Mouse (Mus musculus): ENCODE measurements around the gene Ap2a1. TPM values are rescaled to one million over a fixed set of nuclear protein-coding genes. Genes with fewer than 3 reads are reported as not detected.

Ap2a1 gene
- polyA plus RNA-seq, 1 experiment from 2014 or later = 74.5 TPM

DNA sequence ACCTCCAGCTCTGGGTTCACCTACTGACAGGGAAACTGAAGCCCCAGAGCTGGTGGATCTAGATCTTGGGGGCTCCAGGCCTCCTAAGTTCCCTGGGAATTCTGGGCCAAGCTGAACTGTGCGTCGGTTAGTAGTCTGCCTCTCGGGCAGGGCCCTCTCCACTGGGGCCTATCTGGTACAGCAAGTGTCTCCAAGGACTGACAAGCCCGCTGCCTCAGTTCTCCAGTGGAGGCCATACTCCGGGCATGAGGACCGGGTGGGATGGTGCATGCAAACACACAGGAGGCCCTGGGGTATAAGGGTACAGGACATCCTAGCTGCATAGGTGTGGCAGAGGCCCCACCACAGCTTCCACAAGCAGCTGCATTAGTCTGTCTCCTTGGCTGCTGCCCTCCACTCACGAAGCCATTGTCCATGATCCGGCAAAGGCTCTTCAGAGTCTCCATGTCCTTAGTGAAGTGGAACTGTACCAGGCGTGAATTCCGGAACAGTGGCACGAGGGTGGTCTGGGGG, 65.3 kb downstream of the Ap2a1 start:
- peaks cover 60% of the 10 kb centered on the region for H3K4me1 ChIP-seq (replicated peaks)
- peaks cover 52% of the 10 kb centered on the region for H3K36me3 ChIP-seq
- H3K9me3 ChIP-seq (replicated peaks) = no peaks in the 10 kb centered on the region
- peak overlapping the region; percentile 58; the same call in 1 of the 2 replicates for H3K27ac ChIP-seq (ENCODE audit: poor library complexity, severe bottlenecking)
- no peak for ATAC-seq (ENCODE audit: insufficient number of reproducible peaks, low FRiP score)
- H3K27me3 ChIP-seq (replicated peaks) = no peaks in the 10 kb centered on the region
- WGBS = 85% methylated on average over 11 of the region's 11 CpGs
- no peak overlapping the region for H3K4me2 ChIP-seq
- 0 out of 2 replicates have a peak overlapping the region, but pooled peaks have one; percentile 24 for H3K9ac ChIP-seq
- no peak overlapping the region for H3K4me3 ChIP-seq

DNA sequence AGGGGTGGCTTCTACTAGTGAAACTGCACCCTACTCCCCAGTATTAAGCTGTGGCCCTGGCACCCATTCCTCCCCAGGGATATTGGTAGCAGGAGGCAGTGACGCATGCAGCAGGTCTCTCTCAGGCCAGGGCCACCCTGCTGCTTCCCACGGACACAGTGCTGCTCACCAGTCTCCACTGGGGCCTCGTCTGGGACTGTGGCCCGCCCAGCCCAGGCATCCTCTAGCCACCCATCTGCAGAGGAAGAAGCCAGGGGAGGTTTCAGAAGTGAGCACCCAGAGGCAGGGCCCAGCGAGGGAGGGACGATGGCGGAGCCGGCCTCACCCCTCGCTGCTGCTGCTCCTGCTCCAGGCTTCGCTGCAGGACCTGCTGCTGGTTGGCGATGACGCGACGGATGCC, 66.1 kb downstream of the Ap2a1 start:
- Histone ChIP-seq H3K9ac (0 out of 2 replicates have a peak overlapping the region, but pooled peaks have one; percentile 24), H3K4me2 (no peak overlapping the region), H3K9me3 (replicated peaks) (no peaks in the 10 kb centered on the region), H3K4me1 (replicated peaks) (peaks cover 62% of the 10 kb centered on the region), H3K4me3 (no peak overlapping the region), H3K36me3 (peaks cover 52% of the 10 kb centered on the region), H3K27ac (ENCODE audit: poor library complexity, severe bottlenecking) (no peak overlapping the region), H3K27me3 (replicated peaks) (no peaks in the 10 kb centered on the region)
- WGBS = 87% methylated on average over 14 of the region's 14 CpGs
- no peak for ATAC-seq (ENCODE audit: insufficient number of reproducible peaks, low FRiP score)

DNA sequence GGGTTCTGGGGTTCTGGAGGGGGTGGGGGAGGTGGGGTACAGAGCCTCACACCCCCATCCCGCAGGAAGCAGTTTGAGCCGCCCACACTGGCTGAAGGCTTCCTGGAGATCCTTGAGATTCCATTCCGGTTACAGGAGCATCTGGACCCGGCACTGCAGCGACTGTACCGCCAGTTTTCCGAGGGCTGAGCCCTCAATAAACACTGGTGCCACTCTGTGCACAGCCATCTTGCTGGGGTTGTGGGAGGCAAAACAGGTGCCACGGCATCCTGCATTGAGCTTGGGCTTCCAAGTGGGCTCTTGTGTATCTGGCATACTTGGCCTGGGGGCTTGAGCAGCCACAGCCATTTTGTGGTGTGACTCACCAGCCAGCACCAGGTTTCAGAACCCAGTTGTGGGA, 66.9 kb downstream of the Ap2a1 start:
- WGBS = 81% methylated on average over 8 of the region's 8 CpGs
- no peak overlapping the region for H3K4me2 ChIP-seq
- no peak overlapping the region for H3K9ac ChIP-seq
- peaks cover 62% of the 10 kb centered on the region for H3K4me1 ChIP-seq (replicated peaks)
- H3K27me3 ChIP-seq (replicated peaks) = no peaks in the 10 kb centered on the region
- H3K4me3 ChIP-seq = no peak overlapping the region
- H3K27ac ChIP-seq (ENCODE audit: poor library complexity, severe bottlenecking) = no peak overlapping the region
- peaks cover 52% of the 10 kb centered on the region for H3K36me3 ChIP-seq
- no peak for ATAC-seq (ENCODE audit: insufficient number of reproducible peaks, low FRiP score)
- H3K9me3 ChIP-seq (replicated peaks) = no peaks in the 10 kb centered on the region

DNA sequence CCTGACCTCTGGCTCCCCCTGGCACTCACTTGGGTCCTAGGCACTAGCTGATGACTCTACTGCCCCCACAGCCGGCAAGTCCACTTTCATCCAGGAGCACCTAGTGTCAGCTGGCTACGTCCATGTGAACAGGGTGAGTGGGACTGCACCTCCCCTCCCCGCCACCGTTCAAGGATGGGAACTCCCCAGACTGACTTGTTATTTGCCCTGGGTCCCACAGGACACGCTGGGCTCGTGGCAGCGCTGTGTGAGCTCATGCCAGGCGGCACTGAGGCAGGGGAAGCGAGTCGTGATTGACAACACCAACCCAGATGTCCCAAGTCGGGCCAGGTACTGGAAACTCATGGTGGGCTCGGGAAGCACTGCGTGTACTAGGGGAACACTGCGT, 67.9 kb downstream of the Ap2a1 start:
- H3K4me1 ChIP-seq (replicated peaks) = peaks cover 54% of the 10 kb centered on the region
- ATAC-seq (ENCODE audit: insufficient number of reproducible peaks, low FRiP score) = no peak
- no peak overlapping the region for H3K4me3 ChIP-seq
- no peaks in the 10 kb centered on the region for H3K9me3 ChIP-seq (replicated peaks)
- no peak overlapping the region for H3K4me2 ChIP-seq
- no peak overlapping the region for H3K27ac ChIP-seq (ENCODE audit: poor library complexity, severe bottlenecking)
- no peak overlapping the region for H3K9ac ChIP-seq
- H3K27me3 ChIP-seq (replicated peaks) = no peaks in the 10 kb centered on the region
- peaks cover 52% of the 10 kb centered on the region for H3K36me3 ChIP-seq
- WGBS = 84% methylated on average over 14 of the region's 14 CpGs

DNA sequence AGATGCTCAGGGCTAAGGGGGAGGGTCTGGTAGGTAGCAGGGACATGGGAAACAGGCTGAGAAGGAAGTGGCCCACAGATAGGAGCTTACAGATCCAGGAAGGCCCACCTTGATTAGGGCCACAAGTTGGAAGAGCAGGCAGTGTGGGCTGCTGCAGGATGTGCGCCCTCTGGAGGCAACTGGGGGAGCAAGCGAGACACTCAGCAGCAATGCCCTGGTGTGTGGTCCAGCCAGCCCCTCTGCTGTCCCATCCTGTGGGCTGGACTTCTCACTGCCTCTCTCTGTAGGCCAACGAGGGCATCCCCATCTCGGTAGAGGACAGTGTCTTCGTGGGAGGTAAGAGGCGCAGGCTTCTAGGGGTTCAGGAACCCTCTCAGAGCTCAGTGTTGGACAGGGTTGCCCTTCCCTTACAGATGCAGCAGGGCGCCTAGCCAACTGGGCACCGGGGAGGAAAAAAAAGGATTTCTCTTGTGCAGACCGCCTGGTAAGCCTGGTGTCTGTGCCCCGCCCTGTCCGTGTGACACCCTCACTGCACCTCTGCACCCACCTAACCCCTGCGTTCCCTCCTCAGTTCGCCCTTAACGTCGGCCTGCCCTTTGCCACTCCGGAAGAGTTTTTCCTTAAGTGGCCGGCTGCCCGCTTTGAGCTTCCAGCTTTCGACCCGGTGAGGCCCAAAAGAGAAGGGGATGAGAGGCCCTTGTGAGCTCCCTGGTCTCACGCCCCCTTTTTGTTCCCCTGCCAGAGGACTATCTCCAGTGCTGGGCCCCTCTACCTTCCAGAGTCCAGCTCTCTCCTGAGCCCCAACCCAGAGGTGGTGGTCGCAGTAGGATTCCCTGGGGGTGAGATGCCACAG, 68.5 kb downstream of the Ap2a1 start:
- Histone ChIP-seq H3K27ac (ENCODE audit: poor library complexity, severe bottlenecking) (no peak overlapping the region), H3K9ac (no peak overlapping the region), H3K4me1 (replicated peaks) (peaks cover 53% of the 10 kb centered on the region), H3K4me2 (no peak overlapping the region), H3K36me3 (peaks cover 52% of the 10 kb centered on the region), H3K27me3 (replicated peaks) (no peaks in the 10 kb centered on the region), H3K9me3 (replicated peaks) (no peaks in the 10 kb centered on the region), H3K4me3 (no peak overlapping the region)
- no peak for ATAC-seq (ENCODE audit: insufficient number of reproducible peaks, low FRiP score)
- 62% methylated on average over 22 of the region's 22 CpGs for WGBS

DNA sequence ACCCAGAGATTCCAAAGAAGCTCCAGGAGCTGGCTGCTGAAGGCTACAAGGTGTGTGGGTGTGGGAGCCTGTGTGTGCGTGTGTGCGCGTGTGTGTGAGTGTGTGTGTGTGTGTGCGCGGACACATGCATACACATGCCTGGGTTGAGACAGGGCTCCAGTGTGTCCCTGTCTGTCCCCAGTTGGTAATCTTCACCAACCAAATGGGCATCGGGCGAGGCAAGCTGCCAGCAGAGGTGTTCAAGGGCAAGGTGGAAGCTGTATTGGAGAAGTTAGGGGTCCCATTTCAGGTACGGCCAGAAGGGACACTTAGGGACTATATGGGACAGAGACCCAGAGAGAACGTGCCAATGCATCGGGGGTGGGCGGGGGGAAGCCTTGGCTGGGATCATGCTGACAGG, 69.4 kb downstream of the Ap2a1 start:
- no peak for ATAC-seq (ENCODE audit: insufficient number of reproducible peaks, low FRiP score)
- no peak overlapping the region for H3K4me2 ChIP-seq
- H3K4me3 ChIP-seq = no peak overlapping the region
- H3K9me3 ChIP-seq (replicated peaks) = no peaks in the 10 kb centered on the region
- no peak overlapping the region for H3K9ac ChIP-seq
- H3K27me3 ChIP-seq (replicated peaks) = no peaks in the 10 kb centered on the region
- H3K36me3 ChIP-seq = peaks cover 45% of the 10 kb centered on the region
- H3K4me1 ChIP-seq (replicated peaks) = peaks cover 53% of the 10 kb centered on the region
- no peak overlapping the region for H3K27ac ChIP-seq (ENCODE audit: poor library complexity, severe bottlenecking)
- 90% methylated on average over 11 of the region's 11 CpGs for WGBS

DNA sequence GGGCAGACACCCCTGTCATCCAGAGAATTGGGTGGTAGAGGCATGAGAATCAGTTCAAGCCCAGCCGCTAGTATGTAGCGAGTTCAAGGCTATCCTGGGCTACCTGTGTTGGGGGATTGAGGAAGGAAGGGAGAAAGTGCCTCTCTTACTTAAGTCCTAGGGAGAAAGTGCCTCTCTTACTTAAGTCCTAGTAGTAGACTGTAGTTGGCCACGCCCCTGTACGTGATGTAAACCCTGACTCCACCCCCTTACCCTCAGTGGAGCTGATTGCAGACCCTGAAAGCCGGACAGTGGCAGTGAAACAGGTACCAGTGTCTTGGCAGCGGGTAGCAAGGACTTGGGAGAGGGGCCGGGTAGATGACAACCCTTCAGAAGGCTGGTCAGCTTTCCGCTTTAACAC, 71.4 kb downstream of the Ap2a1 start:
- Histone ChIP-seq H3K9ac (peak overlapping the region; percentile 82), H3K4me3 (peak overlapping the region; percentile 66), H3K27me3 (replicated peaks) (no peaks in the 10 kb centered on the region), H3K4me1 (replicated peaks) (peaks cover 56% of the 10 kb centered on the region), H3K36me3 (peaks cover 30% of the 10 kb centered on the region), H3K4me2 (peak overlapping the region; percentile 95), H3K9me3 (replicated peaks) (no peaks in the 10 kb centered on the region), H3K27ac (ENCODE audit: poor library complexity, severe bottlenecking) (peak overlapping the region; percentile 86; the same call in 1 of the 2 replicates)
- ATAC-seq (ENCODE audit: insufficient number of reproducible peaks, low FRiP score) = no peak
- WGBS = 24% methylated on average over 8 of the region's 8 CpGs

DNA sequence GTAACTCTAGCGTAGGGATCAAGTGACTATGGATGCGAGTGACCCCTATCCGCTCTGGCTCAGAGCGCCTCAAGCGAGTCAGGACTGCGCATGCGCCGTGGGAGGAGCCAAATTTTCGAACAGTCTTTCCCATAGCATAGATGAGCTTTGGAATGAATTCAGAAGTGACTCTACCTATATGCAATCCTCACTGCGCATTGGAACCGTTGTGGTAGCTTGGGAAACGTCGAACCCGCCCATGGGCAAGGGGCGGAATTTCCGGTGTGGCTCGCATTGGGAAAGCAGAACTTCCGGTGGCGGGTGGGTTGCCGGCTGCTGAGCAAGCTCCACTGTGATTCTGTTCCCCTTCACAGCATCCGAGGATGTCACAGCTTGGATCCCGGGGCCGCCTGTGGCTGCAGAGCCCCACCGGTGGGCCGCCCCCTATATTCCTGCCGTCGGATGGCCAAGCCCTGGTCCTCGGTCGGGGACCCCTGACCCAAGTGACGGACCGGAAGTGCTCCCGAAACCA, 72.2 kb downstream of the Ap2a1 start, which contains the start of gene Pnkp:
Pnkp (plus strand) TSS at position 98 of the 511 bp plus-strand sequence.
- ATAC-seq (ENCODE audit: insufficient number of reproducible peaks, low FRiP score) = peak; percentile 31; the same call in 1 of the 2 replicates
- H3K9ac ChIP-seq = peak within 1 kb of the TSS; percentile 82
- H3K27ac ChIP-seq (ENCODE audit: poor library complexity, severe bottlenecking) = peak within 1 kb of the TSS; percentile 86
- WGBS = under 1% methylated on average over 32 of the region's 32 CpGs
- H3K4me3 ChIP-seq = peak within 1 kb of the TSS; percentile 66
- no peaks in the 10 kb centered on the region for H3K27me3 ChIP-seq (replicated peaks)
- no peaks in the 10 kb centered on the region for H3K9me3 ChIP-seq (replicated peaks)
- H3K4me1 ChIP-seq (replicated peaks) = peaks cover 63% of the 10 kb centered on the region
- peaks cover 29% of the 10 kb centered on the region for H3K36me3 ChIP-seq
- H3K4me2 ChIP-seq = peak within 1 kb of the TSS; percentile 95

DNA sequence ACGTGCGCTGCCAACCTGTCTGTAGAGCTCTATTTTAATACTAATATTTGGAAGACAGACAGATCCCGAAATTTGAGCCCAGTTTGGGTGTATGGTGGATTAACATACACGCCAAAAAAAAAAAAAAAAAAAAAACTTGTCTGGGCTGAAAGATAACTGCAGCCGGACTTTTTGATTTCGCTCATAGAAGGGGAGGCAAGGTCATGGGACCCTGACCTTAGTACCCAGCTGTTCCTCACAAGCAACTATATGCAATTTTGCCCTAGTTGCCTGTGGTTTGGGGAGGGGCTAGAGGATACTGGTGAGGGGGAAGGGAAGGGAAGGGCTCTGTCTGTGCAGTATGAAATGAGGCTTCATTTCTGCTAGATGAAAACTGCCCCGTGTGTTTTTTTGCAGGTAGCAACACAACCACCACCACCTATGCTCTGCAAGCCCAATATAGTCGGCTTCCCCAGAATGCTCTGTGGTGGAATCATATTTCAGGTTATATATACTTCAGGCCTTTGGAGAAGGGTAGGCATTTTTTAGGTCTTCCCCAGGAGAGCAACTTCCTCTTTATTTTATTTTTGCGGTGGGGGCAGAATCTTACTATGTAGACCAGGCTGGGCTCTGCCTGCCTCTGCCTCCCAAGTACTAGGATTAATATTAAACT, 72.9 kb downstream of the Ap2a1 start:
- H3K4me3 ChIP-seq = peak overlapping the region; percentile 66
- H3K9ac ChIP-seq = no peak overlapping the region; the same call in 1 of the 2 replicates
- H3K36me3 ChIP-seq = peaks cover 29% of the 10 kb centered on the region
- no peak for ATAC-seq (ENCODE audit: insufficient number of reproducible peaks, low FRiP score)
- no peaks in the 10 kb centered on the region for H3K9me3 ChIP-seq (replicated peaks)
- 57% methylated on average over 9 of the region's 9 CpGs for WGBS
- peaks cover 67% of the 10 kb centered on the region for H3K4me1 ChIP-seq (replicated peaks)
- H3K27ac ChIP-seq (ENCODE audit: poor library complexity, severe bottlenecking) = peak overlapping the region; percentile 86
- peak overlapping the region; percentile 95 for H3K4me2 ChIP-seq
- no peaks in the 10 kb centered on the region for H3K27me3 ChIP-seq (replicated peaks)

DNA sequence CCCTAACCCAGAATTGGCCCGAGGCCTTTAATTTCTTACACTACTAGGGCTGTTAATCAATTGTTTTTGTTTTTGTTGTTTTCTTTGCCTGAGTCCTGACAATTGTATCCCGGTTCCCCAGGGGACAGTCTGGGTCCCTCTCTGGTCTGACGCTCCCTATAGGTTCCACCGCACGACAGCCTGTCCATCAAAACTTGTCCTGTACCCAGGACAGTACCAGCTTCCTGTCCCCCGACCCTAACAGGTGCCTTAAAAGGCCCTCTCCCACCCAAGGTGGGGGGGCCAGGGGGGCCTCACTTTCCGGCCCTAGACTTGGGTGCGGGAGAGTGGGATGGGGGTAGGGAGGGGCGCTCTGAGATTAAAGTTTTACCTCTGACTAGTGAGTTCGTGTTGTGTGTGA, 74.3 kb downstream of the Ap2a1 start:
- peak overlapping the region; percentile 82 for H3K4me2 ChIP-seq
- H3K27ac ChIP-seq (ENCODE audit: poor library complexity, severe bottlenecking) = peak overlapping the region; percentile 97
- no peak for ATAC-seq (ENCODE audit: insufficient number of reproducible peaks, low FRiP score)
- H3K4me3 ChIP-seq = peak overlapping the region; percentile 52
- H3K9ac ChIP-seq = peak overlapping the region; percentile 77
- peaks cover 70% of the 10 kb centered on the region for H3K4me1 ChIP-seq (replicated peaks)
- 46% methylated on average over 10 of the region's 10 CpGs for WGBS
- no peaks in the 10 kb centered on the region for H3K27me3 ChIP-seq (replicated peaks)
- no peaks in the 10 kb centered on the region for H3K9me3 ChIP-seq (replicated peaks)
- H3K36me3 ChIP-seq = peaks cover 25% of the 10 kb centered on the region
